14 mouse cellular contexts compared by ENCODE assay signal in the genomic region with DNA sequence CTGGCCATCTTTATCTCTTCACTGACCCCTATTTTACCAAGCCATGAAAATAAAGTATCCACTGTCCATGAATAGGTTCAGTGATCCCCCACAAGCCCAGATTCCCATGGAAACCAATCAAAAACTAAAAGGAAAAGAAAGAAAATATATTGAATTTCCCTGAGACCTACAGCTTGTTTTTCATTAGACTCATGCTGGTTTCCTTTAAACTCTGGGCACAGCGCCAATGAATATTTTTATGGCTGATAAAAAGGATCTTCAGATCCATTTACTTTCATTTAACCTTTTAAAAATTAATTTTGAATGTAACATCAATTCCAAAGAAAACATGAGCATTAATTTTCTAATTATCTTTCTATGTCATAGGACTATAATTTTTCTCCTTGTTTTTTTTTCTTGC. TPM values are rescaled to one million over a fixed set of nuclear protein-coding genes. Genes with fewer than 3 reads are reported as not detected.
DNase-seq lines count a peak whose midpoint lies in the region; TF ChIP-seq lines count a peak whose summit lies in the region.
"Had no signal": no experiment of that assay in that cellular context is flagged by ENCODE, and none has a peak within 500 bp of the region (broad histone marks: within the 10 kb centered on the region; RNA-seq: fewer than 3 reads in every experiment).

No protein-coding gene starts in this region.

- intact Hi-C loops in heart, postnatal 36 days (cut with DNase I), result no loop called here

- DNase-seq in adrenal gland, postnatal 10 days, result peak; percentile 19
- DNase-seq in adrenal gland, adult 8-10 months, result no peak
- DNase-seq in heart, adult 18-20 months, result peak; percentile 10 to 18
- DNase-seq in heart, postnatal 36 days, result no peak
- no peak for DNase-seq in layer of hippocampus, adult 2 months (ENCODE audit: low spot score in 2 of 2)
- DNase-seq in layer of hippocampus, postnatal 10 days (ENCODE audit: low spot score in 2 of 2), result no peak
- DNase-seq in Muller cell, postnatal 12 days (ENCODE audit: inconsistent ontology term), result peak; percentile 2
- DNase-seq in frontal cortex, postnatal 25 days (ENCODE audit: low spot score in 2 of 2), result no peak
- DNase-seq: gastrocnemius, postnatal 25 days; thymus, postnatal 36 days had no signal

- no peak for TF ChIP-seq CTCF in layer of hippocampus, adult 2 months (conservative IDR thresholded peaks at IDR 0.05)

- no peak overlapping the region for H3K4me3 ChIP-seq in layer of hippocampus, adult 2 months
- H3K4me3 ChIP-seq: forebrain, embryonic 15.5 days; hindbrain, embryonic 13.5 days; liver, embryonic 15.5 days; neural tube, embryonic 15.5 days had no signal

- H3K27ac ChIP-seq in layer of hippocampus, adult 2 months, result peak overlapping the region; percentile 41; the same call in 1 of the 2 replicates
- H3K27ac ChIP-seq: forebrain, embryonic 15.5 days; hindbrain, embryonic 13.5 days; liver, embryonic 15.5 days; neural tube, embryonic 15.5 days had no signal

RNA-seq across cellular contexts. Expression of gene Invs, which starts 41.7 kb away (rescaled TPM):
- total RNA-seq in adrenal gland, postnatal 10 days (2021), result 1 to 10 TPM; 8.4 to 9.3 TPM
- total RNA-seq in adrenal gland, adult 8-10 months (2022), result 10 to 100 TPM; 12.3 to 22.6 (median 17.1) TPM
- 1 to 10 TPM; 2.2 to 3.3 TPM for total RNA-seq in heart, adult 18-20 months (2021)
- total RNA-seq in heart, postnatal 36 days (2021), result 1 to 10 TPM; 2.5 to 3.4 TPM
- 10 to 100 TPM; 12.8 TPM for total RNA-seq in layer of hippocampus, adult 2 months (2021)
- 10 to 100 TPM; 10.6 to 11.6 TPM for total RNA-seq in layer of hippocampus, postnatal 10 days (2021)

RNA-seq across cellular contexts. Expression of gene Erp44, which starts 41.9 kb away (rescaled TPM):
- total RNA-seq in adrenal gland, postnatal 10 days (2021), result 10 to 100 TPM; 48.7 to 53.9 TPM
- total RNA-seq in adrenal gland, adult 8-10 months (2022), result 10 to 100 TPM; 56.2 to 74.6 (median 68.8) TPM
- total RNA-seq in heart, adult 18-20 months (2021), result 10 to 100 TPM; 28.8 to 30.7 TPM
- total RNA-seq in heart, postnatal 36 days (2021), result 10 to 100 TPM; 28.7 to 34.2 TPM
- total RNA-seq in layer of hippocampus, adult 2 months (2021), result 10 to 100 TPM; 36.0 to 41.3 TPM
- total RNA-seq in layer of hippocampus, postnatal 10 days (2021), result 10 to 100 TPM; 34.2 to 35.2 TPM

Comparison
In these comparisons a context has a peak if more than half of its experiments do, and no peak if none do; other contexts are left out.
1. DNase-seq: peak in adrenal gland, postnatal 10 days (single experiment), heart, adult 18-20 months (2 of 2) and Muller cell, postnatal 12 days (single experiment); none in adrenal gland, adult 8-10 months (single experiment), heart, postnatal 36 days (0 of 2), layer of hippocampus, adult 2 months (0 of 2), layer of hippocampus, postnatal 10 days (0 of 2) and frontal cortex, postnatal 25 days (0 of 2).